Mouse (Mus musculus): ENCODE measurements around the gene Pelo. TPM values are rescaled to one million over a fixed set of nuclear protein-coding genes. Genes with fewer than 3 reads are reported as not detected.
A peak's percentile ranks its signal among the peaks of the same experiment; 100 is the strongest.

Pelo gene
- polyA plus RNA-seq, 1 experiment: 23.7 TPM

GRCm38 (mm10) chr13:115100381-115101177 lies 10.6 kb upstream of the Pelo start:
- Histone ChIP-seq H3K27me3 (ENCODE audit: control insufficient read depth, insufficient read depth, insufficient read length) (peaks cover 4% of the 10 kb centered on the region), H3K4me2 (ENCODE audit: low read depth) (no peak overlapping the region), H3K79me2 (ENCODE audit: control insufficient read depth, insufficient read depth) (no peaks in the 10 kb centered on the region), H3ac (ENCODE audit: control insufficient read depth, insufficient read length) (no peak overlapping the region), H3K36me3 (ENCODE audit: control insufficient read depth, insufficient read depth) (no peaks in the 10 kb centered on the region), H3K4me3 (peak overlapping the region; percentile 28)
- TF ChIP-seq CEBPB (IDR thresholded peaks at IDR 0.05; ENCODE audit: insufficient read depth, poor library complexity, severe bottlenecking) (no peak), E2F4 (IDR thresholded peaks at IDR 0.05; ENCODE audit: insufficient read depth) (no peak), TCF12 (IDR thresholded peaks at IDR 0.05; ENCODE audit: insufficient read depth, poor library complexity, severe bottlenecking) (no peak), SRF (IDR thresholded peaks at IDR 0.05; ENCODE audit: control insufficient read depth, insufficient read length, low read depth) (no peak), MYOD1 (IDR thresholded peaks at IDR 0.05; ENCODE audit: control insufficient read depth in 1 of 3, insufficient read length in 2 of 3, low read depth in 2 of 3) (no peak), USF1 (IDR thresholded peaks at IDR 0.05; ENCODE audit: low read depth) (no peak), REST (IDR thresholded peaks at IDR 0.05; ENCODE audit: insufficient read depth, insufficient read length) (no peak), POLR2AphosphoS2 (IDR thresholded peaks at IDR 0.05; ENCODE audit: insufficient read length, low read depth) (no peak), MAX (IDR thresholded peaks at IDR 0.05; ENCODE audit: low read depth) (no peak), MYOG (IDR thresholded peaks at IDR 0.05; ENCODE audit: control insufficient read depth in 1 of 3, insufficient read depth in 1 of 3, insufficient read length in 2 of 3, low read depth in 2 of 3) (no peak)

DNA sequence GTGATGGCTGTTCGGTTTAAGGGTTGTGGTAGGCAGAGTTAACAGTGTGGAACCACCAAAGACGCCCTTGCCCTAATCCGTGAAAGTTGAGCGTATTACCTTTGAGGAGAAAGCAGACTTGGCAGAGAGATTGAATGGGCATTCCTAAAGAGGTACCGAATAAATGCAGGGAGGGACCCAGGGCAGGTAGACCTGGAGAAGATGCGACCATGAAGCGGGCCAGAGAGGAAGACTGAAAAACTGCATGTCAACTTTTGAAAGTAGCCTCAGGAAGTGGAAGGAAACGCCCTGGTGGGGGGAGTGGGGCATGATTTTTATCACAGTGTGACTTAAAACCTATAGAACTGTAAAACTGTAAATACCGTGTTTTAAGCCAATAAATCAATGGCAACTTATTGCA lies 9.4 kb upstream of the Pelo start:
- no peak overlapping the region for H3ac ChIP-seq (ENCODE audit: control insufficient read depth, insufficient read length)
- H3K36me3 ChIP-seq (ENCODE audit: control insufficient read depth, insufficient read depth): no peaks in the 10 kb centered on the region
- TF ChIP-seq E2F4 (IDR thresholded peaks at IDR 0.05; ENCODE audit: insufficient read depth): no peak
- TF ChIP-seq TCF12 (IDR thresholded peaks at IDR 0.05; ENCODE audit: insufficient read depth, poor library complexity, severe bottlenecking): no peak
- no peak for TF ChIP-seq SRF (IDR thresholded peaks at IDR 0.05; ENCODE audit: control insufficient read depth, insufficient read length, low read depth)
- no peak for TF ChIP-seq POLR2AphosphoS2 (IDR thresholded peaks at IDR 0.05; ENCODE audit: insufficient read length, low read depth)
- no peak for TF ChIP-seq MYOD1 (IDR thresholded peaks at IDR 0.05; ENCODE audit: control insufficient read depth in 1 of 3, insufficient read length in 2 of 3, low read depth in 2 of 3)
- no peak for TF ChIP-seq MYOG (IDR thresholded peaks at IDR 0.05; ENCODE audit: control insufficient read depth in 1 of 3, insufficient read depth in 1 of 3, insufficient read length in 2 of 3, low read depth in 2 of 3)
- TF ChIP-seq MAX (IDR thresholded peaks at IDR 0.05; ENCODE audit: low read depth): no peak
- no peak for TF ChIP-seq TCF3 (IDR thresholded peaks at IDR 0.05; ENCODE audit: insufficient read length, low read depth)
- no peak for TF ChIP-seq POLR2A (IDR thresholded peaks at IDR 0.05; ENCODE audit: insufficient read length, low read depth)
- no peak for TF ChIP-seq USF1 (IDR thresholded peaks at IDR 0.05; ENCODE audit: low read depth)
- TF ChIP-seq CEBPB (IDR thresholded peaks at IDR 0.05; ENCODE audit: insufficient read depth, poor library complexity, severe bottlenecking): no peak
- TF ChIP-seq REST (IDR thresholded peaks at IDR 0.05; ENCODE audit: insufficient read depth, insufficient read length): no peak
- peaks cover 4% of the 10 kb centered on the region for H3K27me3 ChIP-seq (ENCODE audit: control insufficient read depth, insufficient read depth, insufficient read length)
- no peaks in the 10 kb centered on the region for H3K79me2 ChIP-seq (ENCODE audit: control insufficient read depth, insufficient read depth)
- H3K4me3 ChIP-seq: no peak overlapping the region
- no peak overlapping the region for H3K4me2 ChIP-seq (ENCODE audit: low read depth)

- H3K4me2 ChIP-seq (ENCODE audit: low read depth): no peak overlapping the region
- H3K27me3 ChIP-seq (ENCODE audit: control insufficient read depth, insufficient read depth, insufficient read length): peaks cover 4% of the 10 kb centered on the region
- no peak for TF ChIP-seq CEBPB (IDR thresholded peaks at IDR 0.05; ENCODE audit: insufficient read depth, poor library complexity, severe bottlenecking)
- H3K4me3 ChIP-seq: no peak overlapping the region
- no peaks in the 10 kb centered on the region for H3K79me2 ChIP-seq (ENCODE audit: control insufficient read depth, insufficient read depth)
- H3K36me3 ChIP-seq (ENCODE audit: control insufficient read depth, insufficient read depth): no peaks in the 10 kb centered on the region
- H3ac ChIP-seq (ENCODE audit: control insufficient read depth, insufficient read length): no peak overlapping the region
Observed at GRCm38 (mm10) chr13:115098227-115098626, 8.2 kb upstream of the Pelo start.

DNA sequence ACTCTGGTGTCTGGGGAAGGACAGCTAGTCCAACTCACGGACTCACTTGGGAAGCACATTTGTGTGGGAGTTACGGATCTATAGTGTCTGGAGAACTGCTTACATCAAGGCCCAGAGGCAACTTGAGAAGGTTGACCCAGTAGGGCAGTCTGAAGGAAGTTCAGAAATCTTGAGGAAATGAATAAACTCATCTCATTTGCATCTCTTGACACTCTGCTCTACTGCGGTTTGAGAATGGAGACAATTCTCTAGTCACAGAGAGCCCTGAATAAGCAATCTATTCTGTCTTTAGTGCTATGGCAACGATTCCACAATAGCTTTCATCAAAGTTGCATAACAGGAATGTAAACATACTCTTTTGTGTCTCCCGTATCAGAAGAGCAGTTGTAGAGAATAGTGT lies 7.0 kb upstream of the Pelo start:
- H3ac ChIP-seq (ENCODE audit: control insufficient read depth, insufficient read length): no peak overlapping the region
- H3K36me3 ChIP-seq (ENCODE audit: control insufficient read depth, insufficient read depth): no peaks in the 10 kb centered on the region
- peaks cover 4% of the 10 kb centered on the region for H3K27me3 ChIP-seq (ENCODE audit: control insufficient read depth, insufficient read depth, insufficient read length)
- no peak overlapping the region for H3K4me2 ChIP-seq (ENCODE audit: low read depth)
- H3K4me3 ChIP-seq: no peak overlapping the region
- no peaks in the 10 kb centered on the region for H3K79me2 ChIP-seq (ENCODE audit: control insufficient read depth, insufficient read depth)
- TF ChIP-seq MYOG (IDR thresholded peaks at IDR 0.05; ENCODE audit: control insufficient read depth in 1 of 3, insufficient read depth in 1 of 3, insufficient read length in 2 of 3, low read depth in 2 of 3): no peak

GRCm38 (mm10) chr13:115096216-115096615 lies 6.2 kb upstream of the Pelo start:
- Histone ChIP-seq H3K27me3 (ENCODE audit: control insufficient read depth, insufficient read depth, insufficient read length) (peaks cover under 1% of the 10 kb centered on the region), H3K4me2 (ENCODE audit: low read depth) (no peak overlapping the region), H3K79me2 (ENCODE audit: control insufficient read depth, insufficient read depth) (no peaks in the 10 kb centered on the region), H3K4me3 (no peak overlapping the region), H3K36me3 (ENCODE audit: control insufficient read depth, insufficient read depth) (no peaks in the 10 kb centered on the region), H3ac (ENCODE audit: control insufficient read depth, insufficient read length) (no peak overlapping the region)
- TF ChIP-seq TCF3 (IDR thresholded peaks at IDR 0.05; ENCODE audit: insufficient read length, low read depth) (no peak), E2F4 (IDR thresholded peaks at IDR 0.05; ENCODE audit: insufficient read depth) (no peak), POLR2AphosphoS2 (IDR thresholded peaks at IDR 0.05; ENCODE audit: insufficient read length, low read depth) (no peak), SRF (IDR thresholded peaks at IDR 0.05; ENCODE audit: control insufficient read depth, insufficient read length, low read depth) (no peak), MYOG (IDR thresholded peaks at IDR 0.05; ENCODE audit: control insufficient read depth in 1 of 3, insufficient read depth in 1 of 3, insufficient read length in 2 of 3, low read depth in 2 of 3) (no peak), MAX (IDR thresholded peaks at IDR 0.05; ENCODE audit: low read depth) (no peak), CEBPB (IDR thresholded peaks at IDR 0.05; ENCODE audit: insufficient read depth, poor library complexity, severe bottlenecking) (no peak)
